Mouse (Mus musculus): ENCODE results near the gene Tob1. TPM values are rescaled to one million over a fixed set of nuclear protein-coding genes. Genes with fewer than 3 reads are reported as not detected.

Gene Tob1
- polyA plus RNA-seq, 1 experiment from 2014 or later, result 26.7 TPM

- Histone ChIP-seq H3K9me3 (no peaks in the 10 kb centered on the region), H3K4me2 (peak overlapping the region; percentile 61), H3K9ac (no peak overlapping the region), H3K4me1 (peaks cover 20% of the 10 kb centered on the region), H3K4me3 (peak overlapping the region; percentile 88), H3K27ac (no peak overlapping the region), H3K27me3 (no peaks in the 10 kb centered on the region), H3K36me3 (peaks cover 11% of the 10 kb centered on the region)
- ATAC-seq (ENCODE audit: insufficient number of reproducible peaks, insufficient read depth, low FRiP score, low TSS enrichment, low read depth), result no peak
- WGBS, result 68% methylated on average over 4 of the region's 4 CpGs
These were observed 1.7 kb downstream of the Tob1 start for GRCm38 (mm10) chr11:94212997-94213396.

DNA sequence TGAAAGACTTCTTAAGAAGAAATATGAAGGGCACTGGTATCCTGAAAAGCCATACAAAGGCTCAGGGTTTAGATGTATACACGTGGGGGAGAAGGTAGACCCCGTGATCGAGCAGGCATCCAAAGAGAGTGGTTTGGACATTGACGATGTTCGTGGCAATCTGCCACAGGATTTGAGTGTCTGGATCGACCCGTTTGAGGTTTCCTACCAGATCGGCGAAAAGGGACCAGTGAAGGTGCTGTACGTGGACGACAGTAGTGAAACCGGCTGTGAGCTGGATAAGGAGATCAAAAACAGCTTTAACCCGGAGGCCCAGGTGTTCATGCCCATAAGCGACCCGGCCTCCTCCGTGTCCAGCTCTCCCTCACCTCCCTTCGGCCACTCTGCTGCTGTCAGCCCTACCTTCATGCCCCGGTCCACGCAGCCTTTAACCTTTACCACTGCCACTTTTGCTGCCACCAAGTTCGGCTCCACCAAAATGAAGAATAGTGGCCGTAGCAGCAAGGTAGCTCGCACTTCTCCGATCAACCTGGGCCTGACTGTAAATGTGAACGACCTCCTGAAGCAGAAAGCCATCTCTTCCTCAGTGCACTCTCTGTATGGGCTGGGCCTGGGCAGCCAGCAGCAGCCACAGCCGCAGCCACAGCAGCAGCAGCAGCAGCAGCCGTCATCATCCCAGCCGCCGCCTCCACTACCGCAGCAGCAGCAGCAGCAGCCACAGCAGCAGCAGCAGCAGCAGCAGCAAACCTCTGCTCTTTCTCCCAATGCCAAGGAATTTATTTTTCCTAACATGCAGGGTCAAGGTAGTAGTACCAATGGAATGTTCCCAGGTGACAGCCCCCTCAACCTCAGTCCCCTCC is 2.7 kb downstream of the Tob1 start:
- Histone ChIP-seq H3K4me2 (peak overlapping the region; percentile 1; the same call in 1 of the 2 replicates), H3K4me3 (no peak overlapping the region), H3K27me3 (no peaks in the 10 kb centered on the region), H3K9ac (0 out of 2 replicates have a peak overlapping the region, but pooled peaks have one; percentile 12), H3K36me3 (peaks cover 11% of the 10 kb centered on the region), H3K27ac (no peak overlapping the region), H3K4me1 (peaks cover 20% of the 10 kb centered on the region), H3K9me3 (no peaks in the 10 kb centered on the region)
- 83% methylated on average over 29 of the region's 29 CpGs for WGBS
- no peak for ATAC-seq (ENCODE audit: insufficient number of reproducible peaks, insufficient read depth, low FRiP score, low TSS enrichment, low read depth)

- Histone ChIP-seq H3K27me3 (no peaks in the 10 kb centered on the region), H3K27ac (no peak overlapping the region), H3K9me3 (no peaks in the 10 kb centered on the region), H3K4me2 (no peak overlapping the region), H3K4me1 (peaks cover 20% of the 10 kb centered on the region), H3K9ac (no peak overlapping the region), H3K4me3 (no peak overlapping the region), H3K36me3 (peaks cover 11% of the 10 kb centered on the region)
- ATAC-seq (ENCODE audit: insufficient number of reproducible peaks, insufficient read depth, low FRiP score, low TSS enrichment, low read depth), result no peak
- WGBS, result 98% methylated on average over 3 of the region's 3 CpGs
These were observed 4.3 kb downstream of the Tob1 start for GRCm38 (mm10) chr11:94215581-94215980.

GRCm38 (mm10) chr11:94216247-94216646 is 5.0 kb downstream of the Tob1 start:
- H3K36me3 ChIP-seq, result peaks cover 11% of the 10 kb centered on the region
- H3K4me2 ChIP-seq, result no peak overlapping the region
- WGBS, result 51% methylated on average over 2 of the region's 2 CpGs
- H3K27ac ChIP-seq, result no peak overlapping the region
- H3K27me3 ChIP-seq, result no peaks in the 10 kb centered on the region
- ATAC-seq (ENCODE audit: insufficient number of reproducible peaks, insufficient read depth, low FRiP score, low TSS enrichment, low read depth), result no peak
- no peak overlapping the region for H3K9ac ChIP-seq
- H3K4me3 ChIP-seq, result no peak overlapping the region
- H3K9me3 ChIP-seq, result no peaks in the 10 kb centered on the region
- H3K4me1 ChIP-seq, result peaks cover 20% of the 10 kb centered on the region

DNA sequence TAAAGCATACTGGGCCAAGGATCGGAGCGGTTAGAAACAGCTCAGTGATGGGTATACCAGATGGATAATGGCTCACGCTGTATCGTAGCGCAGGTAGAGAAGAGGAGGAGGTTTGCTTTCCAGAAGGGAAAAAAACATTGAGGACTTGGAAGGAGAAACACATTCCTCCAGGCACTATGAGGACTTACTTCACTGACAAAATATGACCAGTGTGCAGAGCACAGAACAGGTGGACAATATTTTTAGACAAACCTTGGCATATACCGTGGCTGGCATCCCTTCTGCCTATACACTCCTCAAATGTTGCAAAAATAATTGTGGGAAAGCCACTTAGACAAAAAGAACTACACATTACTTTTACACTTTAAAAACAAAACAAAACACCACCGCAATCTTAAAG is 10.0 kb downstream of the Tob1 start:
- H3K4me1 ChIP-seq, result peaks cover 5% of the 10 kb centered on the region
- H3K27me3 ChIP-seq, result no peaks in the 10 kb centered on the region
- no peak overlapping the region for H3K4me2 ChIP-seq
- no peak overlapping the region for H3K27ac ChIP-seq
- H3K36me3 ChIP-seq, result no peaks in the 10 kb centered on the region
- H3K9ac ChIP-seq, result no peak overlapping the region
- H3K4me3 ChIP-seq, result no peak overlapping the region
- no peak for ATAC-seq (ENCODE audit: insufficient number of reproducible peaks, insufficient read depth, low FRiP score, low TSS enrichment, low read depth)
- WGBS, result 93% methylated on average over 7 of the region's 7 CpGs
- H3K9me3 ChIP-seq, result no peaks in the 10 kb centered on the region

DNA sequence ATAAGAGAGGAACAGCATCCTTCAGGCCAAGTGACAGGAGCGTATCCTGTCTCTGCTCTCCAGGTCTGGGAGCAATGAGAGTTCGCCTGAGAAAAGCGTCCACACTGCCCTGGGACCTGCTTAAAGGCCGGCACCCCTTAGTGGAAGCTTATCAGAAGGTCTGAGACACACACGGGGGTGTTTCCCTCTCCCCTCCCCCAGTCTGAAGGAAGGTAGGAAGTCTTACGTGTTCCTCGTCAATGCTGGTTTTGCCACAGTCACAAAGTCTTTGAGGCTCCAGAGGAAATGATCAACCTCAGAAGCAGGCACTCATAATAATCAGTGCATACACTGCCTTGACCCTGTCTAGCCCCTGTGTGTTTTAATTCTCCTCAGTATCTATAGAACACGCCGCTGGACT is 12.3 kb downstream of the Tob1 start:
- Histone ChIP-seq H3K4me2 (no peak overlapping the region), H3K9ac (no peak overlapping the region), H3K4me1 (peaks cover 9% of the 10 kb centered on the region), H3K27ac (no peak overlapping the region), H3K9me3 (no peaks in the 10 kb centered on the region), H3K36me3 (no peaks in the 10 kb centered on the region), H3K27me3 (no peaks in the 10 kb centered on the region), H3K4me3 (no peak overlapping the region)
- ATAC-seq (ENCODE audit: insufficient number of reproducible peaks, insufficient read depth, low FRiP score, low TSS enrichment, low read depth), result no peak
- 77% methylated on average over 9 of the region's 9 CpGs for WGBS

DNA sequence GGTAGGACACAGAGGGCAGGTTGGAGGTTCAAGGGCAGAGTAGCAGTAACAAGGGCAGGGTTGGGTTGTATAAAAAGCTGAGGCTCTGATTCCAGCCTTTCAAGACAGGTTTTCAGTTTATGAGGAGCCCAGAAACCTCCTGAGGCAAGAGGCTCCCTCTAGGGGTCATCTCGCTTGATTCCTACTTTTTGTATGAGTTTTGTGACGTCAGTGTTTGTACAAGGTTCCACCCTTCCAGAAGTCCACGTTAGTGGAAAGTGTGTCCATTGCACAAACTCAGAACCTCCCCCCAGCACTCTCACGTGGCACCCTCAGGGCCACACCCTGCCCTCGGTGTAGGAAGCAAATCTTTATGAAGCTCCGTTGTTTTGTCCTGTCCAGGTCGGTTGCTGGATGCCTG is 14.7 kb downstream of the Tob1 start:
- H3K4me3 ChIP-seq, result no peak overlapping the region
- ATAC-seq (ENCODE audit: insufficient number of reproducible peaks, insufficient read depth, low FRiP score, low TSS enrichment, low read depth), result no peak
- 0 out of 2 replicates have a peak overlapping the region, but pooled peaks have one; percentile 22 for H3K27ac ChIP-seq
- no peaks in the 10 kb centered on the region for H3K9me3 ChIP-seq
- H3K4me1 ChIP-seq, result peaks cover 19% of the 10 kb centered on the region
- no peak overlapping the region for H3K4me2 ChIP-seq
- no peaks in the 10 kb centered on the region for H3K36me3 ChIP-seq
- no peaks in the 10 kb centered on the region for H3K27me3 ChIP-seq
- H3K9ac ChIP-seq, result no peak overlapping the region
- 24% methylated on average over 7 of the region's 7 CpGs for WGBS

DNA sequence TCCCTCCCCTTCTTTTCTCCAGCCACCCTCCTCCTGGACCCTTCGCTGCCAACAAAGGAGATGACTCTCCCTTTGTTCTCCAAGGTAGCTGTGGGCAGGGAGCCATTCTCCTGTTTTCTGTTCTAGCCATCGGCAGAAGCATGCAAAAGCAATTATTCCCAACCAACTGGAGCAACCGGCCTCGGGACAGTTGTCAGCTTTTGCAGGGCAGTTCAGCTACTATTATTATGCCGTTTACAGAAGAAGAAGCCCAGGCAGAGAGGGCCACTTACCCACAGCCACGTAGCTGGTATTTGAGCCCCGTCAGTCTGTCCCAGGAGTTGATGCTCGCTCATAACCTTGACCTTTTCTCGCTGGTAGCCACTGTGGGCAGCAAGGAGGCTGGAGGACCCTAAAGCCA is 17.2 kb downstream of the Tob1 start:
- Histone ChIP-seq H3K9ac (no peak overlapping the region; the same call in 1 of the 2 replicates), H3K4me1 (peaks cover 19% of the 10 kb centered on the region), H3K27ac (peak overlapping the region; percentile 55), H3K4me3 (no peak overlapping the region), H3K27me3 (no peaks in the 10 kb centered on the region), H3K9me3 (no peaks in the 10 kb centered on the region), H3K4me2 (peak overlapping the region; percentile 16), H3K36me3 (no peaks in the 10 kb centered on the region)
- WGBS, result 17% methylated on average over 9 of the region's 9 CpGs
- ATAC-seq (ENCODE audit: insufficient number of reproducible peaks, insufficient read depth, low FRiP score, low TSS enrichment, low read depth), result no peak

- no peaks in the 10 kb centered on the region for H3K36me3 ChIP-seq
- H3K4me2 ChIP-seq, result no peak overlapping the region
- ATAC-seq (ENCODE audit: insufficient number of reproducible peaks, insufficient read depth, low FRiP score, low TSS enrichment, low read depth), result no peak
- 89% methylated on average over 5 of the region's 5 CpGs for WGBS
- H3K9me3 ChIP-seq, result no peaks in the 10 kb centered on the region
- peaks cover 19% of the 10 kb centered on the region for H3K4me1 ChIP-seq
- H3K4me3 ChIP-seq, result no peak overlapping the region
- no peak overlapping the region for H3K9ac ChIP-seq
- no peaks in the 10 kb centered on the region for H3K27me3 ChIP-seq
- H3K27ac ChIP-seq, result no peak overlapping the region
These were observed 18.1 kb downstream of the Tob1 start for GRCm38 (mm10) chr11:94229207-94229960.

- H3K9me3 ChIP-seq, result no peaks in the 10 kb centered on the region
- ATAC-seq (ENCODE audit: insufficient number of reproducible peaks, insufficient read depth, low FRiP score, low TSS enrichment, low read depth), result no peak
- no peaks in the 10 kb centered on the region for H3K27me3 ChIP-seq
- no peak overlapping the region for H3K4me3 ChIP-seq
- peaks cover 19% of the 10 kb centered on the region for H3K4me1 ChIP-seq
- H3K9ac ChIP-seq, result no peak overlapping the region
- WGBS, result 81% methylated on average over 8 of the region's 8 CpGs
- no peaks in the 10 kb centered on the region for H3K36me3 ChIP-seq
- no peak overlapping the region for H3K27ac ChIP-seq
- H3K4me2 ChIP-seq, result no peak overlapping the region
These were observed 19.0 kb downstream of the Tob1 start for GRCm38 (mm10) chr11:94230244-94230643.

GRCm38 (mm10) chr11:94231821-94232552 is 20.7 kb downstream of the Tob1 start:
- no peak overlapping the region for H3K27ac ChIP-seq
- no peak overlapping the region for H3K4me3 ChIP-seq
- H3K9ac ChIP-seq, result 0 out of 2 replicates have a peak overlapping the region, but pooled peaks have one; percentile 46
- no peaks in the 10 kb centered on the region for H3K9me3 ChIP-seq
- no peaks in the 10 kb centered on the region for H3K27me3 ChIP-seq
- no peak for ATAC-seq (ENCODE audit: insufficient number of reproducible peaks, insufficient read depth, low FRiP score, low TSS enrichment, low read depth)
- H3K4me1 ChIP-seq, result peaks cover 28% of the 10 kb centered on the region
- H3K36me3 ChIP-seq, result no peaks in the 10 kb centered on the region
- no peak overlapping the region for H3K4me2 ChIP-seq
- WGBS, result 72% methylated on average over 19 of the region's 19 CpGs
